Mouse (Mus musculus) spleen, postnatal 36 days (tissue): ENCODE measurements around the gene Ostm1.
A peak's percentile ranks its signal among the peaks of the same experiment; 100 is the strongest.

Experiments
- DNase-seq, 2 experiments: peaks; one replicate each; pipeline ENCODE4 v3.0.0; 2022; ENCODE audit warnings: low spot score in 2 of 2, mixed read lengths in 1 of 2

Gene Ostm1

GRCm38 (mm10) chr10:42680582-42681001 lies 97.0 kb downstream of the Ostm1 start:
- peak in 1 of 2 experiments; percentile 6 for DNase-seq

- DNase-seq, result no peak
Measured at GRCm38 (mm10) chr10:42682421-42682820, 98.8 kb downstream of the Ostm1 start.

- no peak for DNase-seq
Measured at GRCm38 (mm10) chr10:42687873-42688272, 104.3 kb downstream of the Ostm1 start.

DNA sequence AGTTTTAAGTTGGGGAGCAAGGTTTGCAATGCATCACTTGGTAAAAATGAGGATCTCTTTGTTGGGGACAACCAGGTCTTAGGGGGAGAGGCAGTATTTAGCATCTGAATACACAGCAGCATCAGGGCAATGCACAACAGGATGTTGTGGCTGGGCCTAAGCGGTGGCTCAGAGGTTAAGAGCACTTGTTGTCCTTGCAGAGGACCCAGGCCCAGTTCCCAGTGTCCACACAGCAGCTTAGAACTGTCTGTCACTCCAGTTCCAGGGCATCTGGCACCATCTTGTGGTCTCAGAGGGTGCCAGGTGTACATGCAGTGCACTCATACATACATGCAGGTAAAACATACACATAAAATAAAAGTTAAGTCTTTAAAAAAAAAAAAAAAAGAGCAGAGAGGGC lies 106.1 kb downstream of the Ostm1 start:
- DNase-seq, result no peak

DNA sequence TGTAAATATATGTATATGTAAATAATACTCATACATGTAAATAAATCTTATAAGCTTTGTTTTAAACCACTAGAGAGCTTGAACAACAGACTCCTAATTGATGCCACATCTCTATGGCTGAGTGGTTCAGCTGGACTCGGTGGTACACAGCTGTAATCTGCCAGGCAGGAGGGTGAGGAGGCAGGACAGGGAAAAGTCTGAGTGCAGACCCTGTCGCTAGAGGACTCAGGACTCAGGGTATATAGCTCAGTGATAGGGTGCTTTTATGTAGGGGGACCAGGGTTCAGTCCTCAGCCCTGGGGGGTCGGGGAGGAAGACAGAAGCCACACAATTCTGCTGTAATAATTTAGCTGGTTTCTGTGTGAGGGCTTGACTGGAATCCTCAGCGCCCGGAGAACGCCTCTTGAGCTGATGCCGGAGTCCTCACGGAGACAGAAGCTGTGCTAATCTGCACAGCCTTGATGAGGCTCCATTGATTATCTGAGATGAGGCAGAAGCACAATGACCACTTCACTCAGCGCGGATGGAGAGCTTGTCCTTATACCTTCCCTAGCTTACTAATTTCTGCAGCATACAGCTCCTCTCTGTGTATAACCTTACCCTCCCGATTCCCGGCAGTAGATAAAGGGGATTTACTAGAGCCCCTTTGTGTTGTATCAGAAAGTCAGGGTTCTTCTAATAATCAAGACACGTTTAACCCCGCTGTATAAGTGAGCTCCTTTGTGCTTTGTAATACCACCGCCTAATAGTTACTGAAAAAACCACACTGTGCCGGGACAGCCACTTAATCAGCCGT lies 106.8 kb downstream of the Ostm1 start:
- DNase-seq, result no peak

DNA sequence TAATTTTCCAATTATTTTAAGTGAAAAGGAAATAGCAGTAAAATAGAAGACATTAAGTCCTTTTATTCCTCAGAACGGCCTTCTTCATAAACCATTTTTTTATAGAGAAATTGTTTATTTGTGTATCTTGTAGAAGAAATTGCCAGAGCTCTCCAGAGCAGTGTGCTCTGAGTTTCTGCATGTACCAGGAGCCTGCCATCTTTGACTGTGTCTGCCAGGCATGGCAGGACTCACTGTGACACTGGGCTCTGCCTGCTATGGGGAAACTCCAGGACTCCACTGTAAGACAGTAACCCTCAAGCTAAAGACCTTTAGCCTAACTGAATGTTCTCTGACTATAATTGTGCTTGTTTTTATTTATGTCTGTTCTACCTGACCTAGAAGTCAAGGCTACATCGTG lies 107.4 kb downstream of the Ostm1 start:
- DNase-seq, result no peak

- DNase-seq, result no peak
Measured at GRCm38 (mm10) chr10:42692095-42692494, 108.5 kb downstream of the Ostm1 start.

- no peak for DNase-seq
Measured at GRCm38 (mm10) chr10:42692794-42693193, 109.2 kb downstream of the Ostm1 start.

DNA sequence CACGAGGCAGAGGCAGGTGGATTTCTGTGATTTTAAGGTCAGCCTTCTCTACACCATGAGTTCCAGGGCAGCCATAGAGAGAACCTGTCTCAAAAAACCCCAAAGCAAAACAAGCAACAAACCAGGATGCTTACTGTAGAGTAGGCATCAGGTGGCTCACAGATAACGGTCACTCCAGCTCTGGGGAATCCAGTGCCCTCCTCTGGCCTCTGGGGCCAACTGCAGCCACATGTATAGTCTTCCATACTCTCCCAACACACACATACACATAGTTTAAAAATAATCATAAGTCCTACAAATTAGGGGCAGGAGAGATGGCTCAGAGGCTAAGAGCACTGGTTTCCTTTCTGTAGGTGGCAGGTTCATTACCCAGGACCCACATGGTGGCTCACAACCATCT lies 109.9 kb downstream of the Ostm1 start:
- DNase-seq, result no peak

- DNase-seq, result no peak
Measured at GRCm38 (mm10) chr10:42696361-42696760, 112.7 kb downstream of the Ostm1 start.

- peak; percentile 27 to 58 for DNase-seq
Measured at GRCm38 (mm10) chr10:42697007-42697406, 113.4 kb downstream of the Ostm1 start.

GRCm38 (mm10) chr10:42698375-42698774 lies 114.8 kb downstream of the Ostm1 start:
- no peak for DNase-seq

GRCm38 (mm10) chr10:42698994-42699393 lies 115.4 kb downstream of the Ostm1 start:
- DNase-seq, result peak; percentile 26 to 29

- no peak for DNase-seq
Measured at GRCm38 (mm10) chr10:42702111-42702510, 118.5 kb downstream of the Ostm1 start.

- no peak for DNase-seq
Measured at GRCm38 (mm10) chr10:42714676-42715075, 131.1 kb downstream of the Ostm1 start.

GRCm38 (mm10) chr10:42715366-42716035 lies 131.9 kb downstream of the Ostm1 start:
- no peak for DNase-seq

GRCm38 (mm10) chr10:42722116-42722515 lies 138.5 kb downstream of the Ostm1 start:
- DNase-seq, result no peak

DNA sequence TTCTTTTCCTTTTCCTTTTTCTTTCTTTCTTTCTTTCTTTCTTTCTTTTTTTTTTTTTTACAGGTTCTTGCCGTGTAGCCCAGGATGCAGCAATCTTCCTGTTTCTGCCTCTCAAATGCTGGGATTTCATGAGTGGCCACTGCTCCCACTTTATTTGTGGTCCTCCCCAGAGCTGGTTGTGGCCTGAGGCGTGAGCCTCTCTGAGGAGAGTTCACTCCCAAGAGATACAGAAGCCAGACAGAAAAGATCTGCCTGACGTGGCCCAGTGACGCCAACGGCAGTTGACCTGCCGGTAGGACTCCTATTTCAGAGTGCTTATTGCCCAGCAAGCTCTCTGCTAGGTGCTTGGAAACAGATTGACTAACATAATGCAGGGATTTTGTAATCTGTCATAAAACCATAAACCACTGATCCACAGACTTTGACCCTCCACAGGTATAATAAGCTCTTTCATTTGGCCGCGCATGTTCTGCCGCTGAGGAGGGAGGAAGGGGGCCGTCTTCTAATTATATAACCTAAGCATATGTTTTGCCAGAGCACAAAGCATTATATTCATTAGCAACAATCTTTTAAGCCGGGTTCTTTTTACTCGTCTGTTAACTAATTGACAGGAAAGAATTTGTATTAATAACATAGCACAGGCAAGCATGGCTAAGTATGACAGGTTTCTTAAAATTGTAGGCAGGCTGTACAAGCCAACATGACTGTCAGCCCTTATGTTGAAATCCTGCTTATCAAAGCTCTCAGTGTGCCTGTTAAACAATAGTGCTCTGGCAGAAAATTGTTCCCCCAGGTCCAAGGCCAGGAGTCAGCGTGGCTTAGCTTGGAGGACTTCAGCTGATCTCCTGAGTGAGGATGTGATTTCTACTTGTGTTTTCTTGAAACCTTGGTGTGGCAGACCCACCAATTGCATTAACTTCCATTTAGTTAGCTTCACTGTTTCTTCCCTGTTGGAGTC lies 139.9 kb downstream of the Ostm1 start:
- no peak for DNase-seq

GRCm38 (mm10) chr10:42729607-42730006 lies 146.0 kb downstream of the Ostm1 start:
- no peak for DNase-seq

DNA sequence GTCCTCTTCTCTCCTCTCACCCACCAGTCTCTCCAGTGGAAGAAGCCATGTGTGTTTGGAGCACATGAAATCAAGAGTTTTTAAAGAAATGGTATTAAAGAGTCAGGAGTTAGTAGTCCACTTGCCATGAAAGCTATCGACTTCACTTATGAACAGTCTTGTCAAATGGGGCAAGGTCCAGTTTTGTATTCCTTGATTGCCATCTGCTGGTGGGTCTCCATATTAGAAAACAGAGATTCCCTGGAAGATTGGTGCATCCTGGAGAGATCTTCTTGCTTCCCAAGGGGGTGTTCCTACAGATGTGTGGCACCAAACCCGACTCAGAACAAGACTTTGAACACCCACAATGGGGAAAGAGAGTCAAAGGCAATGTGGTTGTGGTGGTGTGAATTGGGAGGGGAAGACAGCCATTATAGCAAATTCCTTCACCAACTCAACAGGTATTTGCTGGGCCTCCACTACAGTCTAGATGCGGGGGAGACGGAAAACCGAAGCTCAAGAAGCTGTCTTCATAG lies 151.0 kb downstream of the Ostm1 start:
- peak in 1 of 2 experiments; percentile 2 for DNase-seq

GRCm38 (mm10) chr10:42751813-42752212 lies 168.2 kb downstream of the Ostm1 start:
- no peak for DNase-seq
